37 mouse cellular contexts compared by ENCODE assay signal in genomic region chr11:4403381-4403780, GRCm38 (mm10). TPM values are rescaled to one million over a fixed set of nuclear protein-coding genes. Genes with fewer than 3 reads are reported as not detected.
"Had no signal": no experiment of that assay in that cellular context is flagged by ENCODE, and none has a peak within 500 bp of the region (broad histone marks: within the 10 kb centered on the region; RNA-seq: fewer than 3 reads in every experiment).

No protein-coding gene starts in this region.

- ATAC-seq: liver, embryonic 12.5 days; liver, postnatal 0 days; lung, postnatal 0 days; midbrain, embryonic 13.5 days; midbrain, embryonic 15.5 days; midbrain, embryonic 16.5 days had no signal

- DNase-seq: left cerebral cortex, postnatal 4 days; liver; liver, embryonic 13.5 days; liver, postnatal 0 days; lung, adult 18-20 months; lung, adult 2 months; lung, postnatal 10 days; lung, postnatal 14 days; lung, postnatal 4 days; midbrain, embryonic 14.5 days had no signal

- H3K4me3 ChIP-seq: limb, embryonic 10.5 days; limb, embryonic 12.5 days; limb, embryonic 13.5 days; limb, embryonic 15.5 days; liver, embryonic 12.5 days; liver, embryonic 13.5 days; liver, embryonic 15.5 days; lung, embryonic 15.5 days; midbrain, embryonic 10.5 days; midbrain, embryonic 12.5 days; midbrain, embryonic 13.5 days; midbrain, embryonic 15.5 days; myocyte; neural tube, embryonic 12.5 days; neural tube, embryonic 13.5 days had no signal

- H3K4me1 ChIP-seq: limb, embryonic 10.5 days; limb, embryonic 12.5 days; limb, embryonic 13.5 days; limb, embryonic 15.5 days; liver, embryonic 13.5 days; liver, embryonic 15.5 days; midbrain, embryonic 12.5 days; midbrain, embryonic 13.5 days; midbrain, embryonic 15.5 days; neural tube, embryonic 12.5 days; neural tube, embryonic 13.5 days had no signal

- H3K27ac ChIP-seq: limb, embryonic 10.5 days; limb, embryonic 12.5 days; limb, embryonic 13.5 days; limb, embryonic 15.5 days; liver, embryonic 12.5 days; liver, embryonic 13.5 days; liver, embryonic 14.5 days; liver, embryonic 15.5 days; lung, embryonic 15.5 days; macrophage; midbrain, embryonic 10.5 days; midbrain, embryonic 12.5 days; midbrain, embryonic 13.5 days; midbrain, embryonic 15.5 days; neural tube, embryonic 12.5 days; neural tube, embryonic 13.5 days had no signal

- H3K9ac ChIP-seq: limb, embryonic 12.5 days; limb, embryonic 13.5 days; limb, embryonic 15.5 days; liver, embryonic 12.5 days; liver, embryonic 13.5 days; liver, embryonic 14.5 days; liver, embryonic 15.5 days; liver, postnatal 0 days; lung, embryonic 14.5 days; lung, embryonic 15.5 days; midbrain, embryonic 12.5 days; midbrain, embryonic 13.5 days; midbrain, embryonic 15.5 days; neural tube, embryonic 12.5 days; neural tube, embryonic 13.5 days had no signal

- H3K4me2 ChIP-seq: limb, embryonic 12.5 days; limb, embryonic 13.5 days; limb, embryonic 15.5 days; liver, embryonic 11.5 days; liver, embryonic 12.5 days; liver, embryonic 13.5 days; liver, embryonic 15.5 days; lung, embryonic 14.5 days; lung, embryonic 15.5 days; midbrain, embryonic 11.5 days; midbrain, embryonic 12.5 days; midbrain, embryonic 13.5 days; midbrain, embryonic 15.5 days; neural tube, embryonic 12.5 days; neural tube, embryonic 13.5 days had no signal

- H3K9me3 ChIP-seq: limb, embryonic 10.5 days; limb, embryonic 12.5 days; limb, embryonic 13.5 days; limb, embryonic 15.5 days; liver, embryonic 12.5 days; liver, embryonic 13.5 days; liver, embryonic 15.5 days; lung, embryonic 15.5 days; midbrain, embryonic 10.5 days; midbrain, embryonic 12.5 days; midbrain, embryonic 13.5 days; midbrain, embryonic 15.5 days; neural tube, embryonic 12.5 days; neural tube, embryonic 13.5 days had no signal

- H3K27me3 ChIP-seq: limb, embryonic 12.5 days; limb, embryonic 13.5 days; limb, embryonic 15.5 days; liver, embryonic 12.5 days; liver, embryonic 13.5 days; liver, embryonic 15.5 days; lung, embryonic 15.5 days; midbrain, embryonic 12.5 days; midbrain, embryonic 13.5 days; midbrain, embryonic 15.5 days; neural tube, embryonic 12.5 days; neural tube, embryonic 13.5 days had no signal

- H3K36me3 ChIP-seq: limb, embryonic 10.5 days; limb, embryonic 12.5 days; limb, embryonic 13.5 days; limb, embryonic 15.5 days; liver, embryonic 12.5 days; liver, embryonic 13.5 days; liver, embryonic 15.5 days; lung, embryonic 15.5 days; midbrain, embryonic 10.5 days; midbrain, embryonic 12.5 days; midbrain, embryonic 13.5 days; midbrain, embryonic 15.5 days; neural tube, embryonic 12.5 days; neural tube, embryonic 13.5 days had no signal

RNA-seq across cellular contexts. Expression of gene Hormad2, which starts 37.5 kb away (rescaled TPM):
- total RNA-seq: left cerebral cortex, postnatal 10 days; left cerebral cortex, postnatal 14 days; left cerebral cortex, postnatal 25 days; left cerebral cortex, postnatal 36 days; left cerebral cortex, postnatal 4 days; midbrain, postnatal 0 days; monocyte, adult 5-6 weeks had no signal
- polyA plus RNA-seq: macrophage; midbrain, embryonic 12.5 days; midbrain, embryonic 13.5 days; midbrain, embryonic 15.5 days; neural tube, embryonic 12.5 days had no signal
